Mouse (Mus musculus): ENCODE measurements around the gene Plcl1. TPM values are rescaled to one million over a fixed set of nuclear protein-coding genes. Genes with fewer than 3 reads are reported as not detected.

Plcl1 gene
- total RNA-seq, 2 experiments from 2014 or later = 11.7 to 12.3 TPM

DNA sequence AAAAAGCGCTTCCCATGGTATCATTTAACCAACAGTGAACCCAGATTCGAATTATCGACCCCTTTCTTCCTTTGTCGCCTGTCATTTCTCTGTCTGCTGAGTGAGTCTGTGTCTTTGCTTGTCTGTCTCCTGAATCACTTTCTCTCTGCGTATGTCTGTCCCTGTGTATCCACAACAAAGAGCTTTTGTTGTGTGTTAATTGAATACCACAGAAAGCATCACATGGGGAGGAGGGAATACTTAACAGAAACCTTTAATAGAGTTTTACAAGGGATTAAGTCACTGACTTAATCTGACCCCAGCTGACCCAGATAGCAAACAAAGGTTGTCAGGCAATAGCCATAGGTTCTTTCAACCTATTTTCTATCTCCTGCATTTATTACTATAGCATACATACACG is 295.0 kb downstream of the Plcl1 start:
- DNase-seq (ENCODE audit: low spot score in 2 of 2) = no peak

DNA sequence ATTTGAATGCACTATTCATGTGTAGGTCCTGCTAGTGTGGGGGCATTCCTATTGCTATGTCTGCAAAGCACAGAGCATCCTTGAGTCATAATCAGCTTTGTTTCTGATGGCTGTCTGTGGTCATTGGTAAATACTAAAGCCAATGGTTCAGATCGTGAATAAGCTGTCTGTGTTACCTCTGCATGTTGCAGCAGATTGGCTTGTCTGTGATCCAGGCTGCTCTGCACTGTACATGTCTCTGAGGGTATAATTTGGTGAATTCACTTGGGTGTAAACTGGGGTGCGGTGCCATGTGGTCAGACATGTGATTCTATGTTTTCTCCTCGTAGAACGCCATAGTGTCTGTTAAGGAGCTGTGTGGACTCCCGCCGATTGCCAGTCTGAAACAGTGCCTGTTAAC is 295.9 kb downstream of the Plcl1 start:
- DNase-seq (ENCODE audit: low spot score in 2 of 2) = peak; percentile 13 to 28

DNA sequence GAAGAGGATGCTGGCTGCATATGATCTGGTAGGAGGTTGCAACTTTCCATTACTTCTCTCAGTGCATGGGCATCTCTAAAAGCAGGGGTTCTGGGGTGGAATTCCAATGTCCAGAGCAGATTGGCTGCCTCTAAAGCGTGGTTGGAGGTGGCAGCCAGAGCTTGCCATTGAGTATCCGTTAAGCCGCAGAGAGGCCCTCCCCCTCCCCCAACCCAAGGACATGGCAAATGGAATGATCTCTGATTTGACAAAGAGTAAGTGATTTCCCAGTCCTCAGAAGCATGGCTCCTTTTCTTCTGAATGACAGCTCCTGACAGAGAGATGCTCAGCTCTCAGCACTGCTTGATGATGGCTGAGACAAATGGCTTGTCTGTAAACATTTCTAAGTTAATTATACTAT is 296.4 kb downstream of the Plcl1 start:
- DNase-seq (ENCODE audit: low spot score in 2 of 2) = no peak

DNA sequence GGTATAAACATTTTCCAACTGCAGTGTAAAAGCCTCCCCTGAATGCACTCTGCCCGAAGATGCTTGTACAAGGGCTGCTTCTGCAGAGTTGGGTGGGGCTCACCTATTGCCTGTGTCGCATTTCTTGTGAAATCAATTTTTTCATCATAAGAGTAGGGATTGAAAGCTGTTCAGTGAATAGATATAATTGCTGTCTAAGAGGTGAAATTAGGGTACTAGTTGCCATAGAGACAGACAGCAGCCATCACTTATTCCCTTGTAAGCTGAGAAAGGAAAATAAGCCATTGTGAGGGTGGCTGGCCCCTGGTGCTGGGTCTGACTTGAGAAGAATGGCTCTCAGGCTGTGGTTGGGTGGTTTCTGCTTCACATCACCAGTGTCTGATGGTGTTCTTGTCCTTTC is 299.0 kb downstream of the Plcl1 start:
- no peak for DNase-seq (ENCODE audit: low spot score in 2 of 2)

DNA sequence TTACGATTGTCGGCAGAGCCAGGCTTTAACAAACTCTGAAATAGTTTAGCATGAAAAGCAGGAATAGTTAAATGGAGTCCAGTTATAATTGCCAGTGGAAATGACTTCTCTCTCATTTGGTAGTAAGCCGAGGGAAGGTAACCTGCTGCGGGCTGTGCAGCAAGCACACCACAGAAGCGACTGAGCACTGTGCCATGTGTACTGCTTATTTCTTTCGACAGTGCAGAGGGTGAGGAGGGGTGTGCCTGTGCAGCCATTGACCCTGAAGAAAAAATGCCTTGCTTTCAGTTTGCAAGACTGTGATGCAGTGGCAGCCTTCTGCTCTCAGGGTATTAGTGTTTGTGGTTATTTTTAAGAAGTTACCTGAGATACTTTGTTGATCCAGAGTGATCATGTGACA is 299.5 kb downstream of the Plcl1 start:
- DNase-seq (ENCODE audit: low spot score in 2 of 2) = no peak

DNA sequence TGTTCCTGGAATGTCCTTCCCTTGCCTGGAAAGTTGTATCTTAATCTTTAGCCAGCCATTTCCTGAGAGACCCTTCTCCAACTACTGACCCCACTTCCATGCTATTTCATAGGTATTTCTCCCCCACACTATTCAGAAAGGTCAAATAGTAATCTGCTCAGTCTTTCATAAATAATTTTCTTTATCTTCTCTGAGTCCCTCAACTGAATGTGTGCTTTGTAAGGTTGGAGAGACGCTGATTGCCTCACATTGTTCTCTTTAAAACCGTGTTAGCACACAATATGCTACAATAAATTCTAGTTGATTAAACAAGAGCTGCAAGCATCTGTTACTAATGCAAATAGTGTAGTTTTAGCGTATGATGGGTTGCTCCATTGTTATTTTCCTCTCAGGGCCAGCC is 300.0 kb downstream of the Plcl1 start:
- no peak for DNase-seq (ENCODE audit: low spot score in 2 of 2)

DNA sequence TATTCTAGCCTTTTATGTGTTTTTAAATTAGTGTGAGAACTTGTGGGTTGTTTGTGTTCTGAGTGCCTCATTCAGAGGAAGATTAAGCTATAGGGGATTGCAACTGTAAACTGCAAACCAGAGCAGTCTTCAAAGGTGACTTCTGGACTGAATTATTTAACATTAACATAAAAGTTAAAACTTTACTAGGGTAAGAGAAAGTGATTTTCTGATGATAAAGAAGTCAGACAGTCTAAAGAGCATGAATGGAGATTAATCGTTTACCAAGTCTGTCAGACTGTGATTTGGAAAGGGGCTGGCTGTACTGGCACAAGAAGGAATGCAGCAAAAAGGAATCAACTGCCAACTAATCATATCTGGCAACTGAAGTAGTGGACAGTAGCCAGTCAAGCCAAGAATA is 301.2 kb downstream of the Plcl1 start:
- DNase-seq (ENCODE audit: low spot score in 2 of 2) = no peak

DNA sequence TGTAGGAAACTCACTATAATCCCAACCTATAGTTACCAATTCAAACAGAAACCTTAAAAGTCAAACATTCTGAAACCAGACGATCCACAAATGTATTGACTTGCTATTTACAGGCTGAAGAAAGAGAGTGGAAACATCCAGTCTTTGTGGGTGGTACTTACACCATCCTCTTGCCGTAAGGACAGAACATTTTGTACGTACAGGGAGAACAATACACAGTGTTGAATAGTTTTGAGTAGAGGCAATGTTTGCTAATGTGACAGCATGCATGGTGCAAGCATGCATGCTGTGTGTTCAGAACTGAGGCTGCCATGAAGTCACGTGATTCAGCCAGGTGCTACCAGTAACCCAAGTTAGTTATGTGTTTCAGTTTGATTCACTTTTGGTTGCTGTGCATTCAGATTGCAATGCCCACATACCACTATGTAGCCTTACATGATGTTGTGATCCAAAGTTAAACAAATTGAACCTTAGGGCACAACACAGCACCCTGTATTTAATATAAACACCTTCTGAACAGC is 311.6 kb downstream of the Plcl1 start:
- no peak for DNase-seq (ENCODE audit: low spot score in 2 of 2)

DNA sequence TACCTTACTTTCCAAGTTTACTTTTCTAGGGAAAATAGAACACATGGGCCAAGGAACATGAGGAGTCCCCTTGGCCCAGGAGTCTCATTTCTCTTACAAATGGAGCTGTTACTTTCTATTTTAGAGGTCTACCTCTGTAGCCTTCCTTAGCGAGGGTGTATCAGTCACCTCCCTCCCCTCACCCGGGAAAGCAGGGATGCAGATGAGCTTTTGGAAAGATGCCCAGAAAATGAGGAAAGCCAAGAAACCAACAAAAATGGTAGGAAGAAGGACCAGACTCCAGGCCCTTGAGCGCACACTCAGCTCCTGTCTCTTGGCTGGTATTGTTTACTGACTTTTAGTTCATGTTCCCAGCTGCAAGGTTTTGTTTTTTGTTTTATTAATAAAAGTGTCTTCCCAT is 319.7 kb downstream of the Plcl1 start:
- DNase-seq (ENCODE audit: low spot score in 2 of 2) = no peak

DNA sequence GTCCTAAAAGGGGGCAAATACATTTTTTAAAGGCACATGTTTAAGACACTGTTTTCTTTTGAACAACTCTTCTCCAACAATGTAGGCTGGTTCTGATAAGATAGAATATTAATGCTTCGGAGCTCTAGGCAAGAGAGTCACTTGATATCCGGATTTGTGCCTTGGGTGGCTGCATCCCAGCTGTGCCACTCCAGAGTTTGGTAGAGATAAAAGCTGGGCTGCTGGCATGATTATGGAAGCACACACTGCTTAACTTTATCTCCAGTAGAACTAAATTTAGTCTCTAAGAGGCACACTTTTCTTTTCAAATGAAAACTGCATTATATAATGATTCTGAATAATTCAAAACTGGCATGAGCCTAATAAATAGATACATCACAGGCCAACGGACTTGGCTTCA is 323.6 kb downstream of the Plcl1 start:
- no peak for DNase-seq (ENCODE audit: low spot score in 2 of 2)

DNA sequence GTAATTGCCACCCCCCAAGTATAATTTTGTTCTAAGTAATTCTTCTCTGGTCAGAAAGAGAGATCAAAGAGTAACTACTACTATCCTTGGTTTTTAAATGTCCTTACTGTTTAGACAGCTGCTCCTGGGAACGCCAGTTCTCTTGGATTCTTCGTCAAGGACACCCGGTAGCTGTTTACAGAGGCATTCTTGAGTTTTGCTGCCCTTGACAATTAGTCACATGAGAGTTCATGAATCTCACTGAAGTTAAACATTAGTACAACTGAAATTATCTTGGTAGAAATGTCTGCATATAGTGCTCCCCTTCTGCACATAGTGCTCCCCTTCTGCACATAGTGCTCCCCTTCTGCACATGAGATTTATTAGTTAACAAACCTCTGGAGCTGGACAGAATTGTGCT is 327.2 kb downstream of the Plcl1 start:
- no peak for DNase-seq (ENCODE audit: low spot score in 2 of 2)

DNA sequence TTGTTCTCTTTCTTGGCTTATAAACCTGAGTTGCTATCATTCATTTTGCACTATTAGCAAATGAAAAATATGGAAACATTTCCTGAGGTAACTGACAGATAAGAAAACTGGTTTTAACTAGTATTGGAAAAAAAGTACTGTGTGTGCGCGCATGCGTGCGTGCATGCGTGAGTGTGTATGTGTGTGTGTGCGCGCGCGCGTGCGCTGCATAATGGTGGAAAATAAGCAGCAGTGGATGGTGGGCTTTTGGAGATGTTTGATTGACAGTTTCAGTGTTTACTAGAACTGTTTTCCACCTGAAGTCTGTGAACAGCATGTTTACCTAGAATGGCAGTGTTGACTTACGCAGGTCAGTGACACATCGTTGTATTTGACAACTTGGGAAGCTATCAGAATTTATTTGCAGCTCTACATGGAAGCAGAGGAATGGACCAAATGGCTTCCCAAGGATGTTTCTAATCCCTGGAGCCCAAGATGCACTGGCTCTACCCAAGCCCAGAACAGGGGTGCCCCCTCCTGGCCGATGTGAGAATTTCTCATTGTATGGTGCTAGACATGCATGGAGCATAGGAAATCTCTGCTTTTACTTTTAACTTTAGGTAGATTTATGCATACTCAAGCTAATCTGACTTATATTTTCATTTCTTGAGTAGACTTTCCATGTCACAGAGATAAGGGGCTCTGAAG is 330.5 kb downstream of the Plcl1 start:
- DNase-seq (ENCODE audit: low spot score in 2 of 2) = peak; percentile 90 to 92

DNA sequence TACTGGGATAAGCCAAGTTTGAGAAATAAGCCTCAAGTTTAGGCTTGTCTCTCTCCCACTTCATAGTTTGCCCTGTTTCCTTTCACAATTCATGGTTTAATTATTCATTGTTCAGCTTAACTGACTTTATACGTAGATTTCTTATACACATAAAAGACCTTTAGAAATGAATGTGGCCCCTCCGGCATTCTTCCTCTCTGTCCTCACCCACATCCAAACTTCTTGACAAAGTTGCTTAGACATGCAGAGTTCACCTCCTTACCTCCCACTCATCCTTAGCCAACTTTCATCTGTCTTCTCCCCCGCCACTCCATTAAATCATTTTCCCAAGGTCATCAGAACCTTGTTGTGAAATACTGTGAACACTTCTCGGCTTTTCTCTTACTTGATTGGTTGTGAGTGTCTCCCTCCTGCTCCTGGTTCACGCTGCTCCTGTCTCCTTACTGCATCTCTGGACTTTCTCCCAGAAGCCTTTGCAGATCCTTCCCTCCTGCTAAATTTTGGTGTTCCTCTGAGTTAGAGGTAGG is 331.1 kb downstream of the Plcl1 start:
- no peak for DNase-seq (ENCODE audit: low spot score in 2 of 2)

DNA sequence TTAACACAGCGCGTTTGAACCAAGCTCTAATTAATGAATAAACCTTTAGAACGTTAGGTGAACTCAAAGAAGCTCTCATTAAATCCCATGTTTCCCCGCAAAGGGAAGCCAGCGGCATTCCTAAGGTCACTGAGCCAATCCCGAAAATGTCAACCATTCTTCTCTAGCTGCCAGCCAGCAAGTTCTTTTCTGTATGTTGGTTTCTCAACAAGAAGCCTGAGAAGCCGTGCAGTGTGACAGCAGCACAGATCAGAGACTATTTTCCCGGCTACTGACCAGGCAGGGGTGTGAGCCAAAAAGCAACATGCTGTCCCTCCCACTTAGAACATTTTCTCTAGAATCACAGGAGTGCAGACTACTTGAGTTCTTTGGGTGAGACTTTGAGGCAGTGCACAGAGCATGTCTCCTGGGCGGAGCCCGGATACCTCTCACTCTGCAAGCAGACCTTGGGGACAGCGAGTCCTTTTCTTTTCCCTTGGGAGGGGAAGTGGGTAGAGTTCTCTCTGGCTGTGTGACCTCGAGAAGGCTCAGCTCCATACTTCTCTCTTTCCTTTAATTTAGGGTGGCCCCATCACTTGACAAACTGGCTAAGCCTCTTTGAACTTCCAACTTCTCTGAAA is 333.1 kb downstream of the Plcl1 start:
- DNase-seq (ENCODE audit: low spot score in 2 of 2) = no peak

DNA sequence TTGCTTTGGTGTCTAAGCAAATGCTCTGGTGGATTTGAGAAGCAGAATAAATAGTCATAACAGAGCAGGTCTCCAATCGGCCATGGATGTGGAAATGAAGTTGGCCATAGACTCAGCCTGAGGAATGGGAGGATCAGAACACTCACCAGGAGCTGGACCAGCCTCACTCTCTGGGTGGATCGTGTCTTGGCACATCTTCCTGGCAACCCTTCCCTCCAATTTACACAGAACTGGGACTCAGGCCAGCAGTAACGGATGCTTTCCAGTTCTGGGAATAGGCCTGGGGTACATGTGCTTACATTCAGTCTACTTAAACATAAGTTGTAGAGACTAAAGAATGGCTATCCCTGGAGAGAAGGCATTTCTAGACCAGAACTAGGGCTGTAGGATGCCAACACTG is 336.2 kb downstream of the Plcl1 start:
- peak; percentile 19 to 41 for DNase-seq (ENCODE audit: low spot score in 2 of 2)

DNA sequence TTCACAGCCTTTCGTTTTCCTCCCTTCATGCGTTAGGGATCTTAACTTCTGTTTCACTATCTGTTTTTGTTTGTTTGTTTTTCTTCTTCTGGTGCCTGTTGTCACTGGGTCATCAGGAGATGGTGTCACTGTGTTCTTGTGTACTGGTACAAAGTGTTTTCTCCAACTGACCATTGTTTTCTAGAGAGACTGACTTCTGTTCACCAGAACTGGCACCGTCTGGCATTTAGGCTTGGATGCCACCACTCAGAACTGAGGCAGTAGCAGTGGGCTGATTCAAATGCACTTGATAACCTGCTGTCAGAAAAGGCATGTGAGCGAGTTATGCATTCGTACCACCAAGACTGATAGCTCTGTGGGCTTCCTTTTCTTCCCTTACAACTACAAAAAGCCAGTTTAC is 342.8 kb downstream of the Plcl1 start:
- DNase-seq (ENCODE audit: low spot score in 2 of 2) = no peak

DNA sequence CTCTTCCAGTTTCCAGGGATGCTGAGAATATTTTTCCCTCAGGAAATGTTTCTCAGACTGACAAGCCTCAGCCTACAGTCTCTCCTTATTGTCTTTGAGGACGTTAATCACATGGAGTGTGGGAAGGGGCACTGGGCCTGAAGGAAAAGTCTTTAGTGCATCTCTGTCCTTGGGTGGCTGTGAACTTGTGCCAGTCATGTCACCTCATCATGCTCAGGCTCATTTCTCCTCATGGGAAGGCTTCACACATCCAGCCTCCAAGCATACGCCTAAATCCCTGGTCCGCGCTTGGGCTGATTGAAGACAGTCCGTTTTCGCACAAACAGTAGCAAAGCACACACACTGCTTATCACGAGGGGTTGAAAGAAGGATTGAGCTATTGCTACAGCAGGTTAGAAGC is 344.0 kb downstream of the Plcl1 start:
- DNase-seq (ENCODE audit: low spot score in 2 of 2) = no peak

DNA sequence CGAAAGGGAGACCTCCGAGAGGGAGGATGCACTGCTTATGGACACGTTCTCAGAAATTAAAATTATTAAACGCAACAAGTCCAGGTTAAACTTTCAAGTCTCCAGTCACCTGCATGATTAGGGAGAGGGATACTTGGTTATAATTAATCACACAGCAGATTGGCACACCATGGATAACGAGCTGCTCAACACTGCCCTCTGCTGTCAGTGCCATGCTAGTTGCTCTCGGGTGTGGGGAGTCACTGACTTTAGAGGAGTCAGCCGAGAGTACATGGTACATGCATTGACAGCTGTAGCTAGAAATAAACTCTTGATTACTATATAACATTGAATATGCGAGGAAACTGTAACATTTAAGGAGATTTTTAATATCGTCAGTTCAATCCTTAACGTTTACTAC is 350.0 kb downstream of the Plcl1 start:
- DNase-seq (ENCODE audit: low spot score in 2 of 2) = peak; percentile 66 to 69

DNA sequence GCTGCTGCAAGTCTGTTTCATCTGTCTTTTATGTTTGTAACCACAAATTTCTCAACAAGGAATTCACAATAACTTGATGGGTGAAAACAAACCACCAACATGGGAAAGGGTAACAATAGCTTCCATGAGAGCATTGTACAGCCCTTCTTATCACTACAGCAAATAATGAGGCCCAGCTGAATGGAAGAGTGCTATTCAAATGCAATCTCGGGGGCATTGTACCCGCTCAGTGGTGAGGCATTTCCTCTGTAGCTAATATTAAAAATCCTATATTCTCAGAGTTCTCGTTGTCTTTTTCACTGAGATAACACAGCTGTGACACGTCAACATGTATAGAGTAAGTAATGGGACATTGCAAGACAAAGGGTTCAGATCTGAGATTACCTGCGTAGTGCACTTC is 356.6 kb downstream of the Plcl1 start:
- DNase-seq (ENCODE audit: low spot score in 2 of 2) = no peak

DNA sequence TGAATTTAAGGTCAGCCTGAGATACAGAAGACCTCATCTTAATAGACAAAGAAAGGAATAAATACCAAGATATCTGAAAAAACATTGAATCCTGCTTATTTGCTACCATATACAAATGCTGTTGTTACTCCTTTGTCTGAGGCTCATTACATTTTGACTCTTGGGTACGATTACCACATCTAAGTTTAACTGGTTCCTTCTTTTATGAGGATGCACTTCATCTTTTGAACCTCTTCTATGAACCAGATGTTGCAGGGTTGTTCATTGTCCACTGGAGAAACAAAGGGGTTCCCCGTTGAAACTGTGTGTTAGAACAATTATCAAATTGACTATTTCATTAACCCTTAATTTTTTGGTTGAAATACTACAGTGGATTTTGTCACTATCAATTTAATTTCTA is 357.4 kb downstream of the Plcl1 start:
- DNase-seq (ENCODE audit: low spot score in 2 of 2) = no peak

DNA sequence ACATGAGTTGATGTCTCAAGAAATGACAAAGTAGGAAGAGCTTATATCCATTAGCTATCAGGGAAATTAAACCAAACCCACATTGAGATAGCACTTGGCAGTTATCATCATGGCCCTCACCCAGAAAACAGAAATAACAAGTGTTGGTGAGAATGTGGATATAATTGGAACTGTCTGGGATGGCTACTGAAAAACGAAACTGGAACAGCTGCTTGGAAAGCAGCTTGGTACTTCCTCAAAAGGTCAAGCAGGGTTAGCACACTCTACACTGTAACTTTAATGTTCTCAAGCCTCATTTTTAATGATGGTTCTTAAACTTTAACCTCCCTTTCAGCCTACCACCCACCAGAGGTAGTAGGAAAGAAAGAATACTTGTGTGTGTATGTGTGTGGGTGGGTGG is 361.0 kb downstream of the Plcl1 start:
- no peak for DNase-seq (ENCODE audit: low spot score in 2 of 2)

DNA sequence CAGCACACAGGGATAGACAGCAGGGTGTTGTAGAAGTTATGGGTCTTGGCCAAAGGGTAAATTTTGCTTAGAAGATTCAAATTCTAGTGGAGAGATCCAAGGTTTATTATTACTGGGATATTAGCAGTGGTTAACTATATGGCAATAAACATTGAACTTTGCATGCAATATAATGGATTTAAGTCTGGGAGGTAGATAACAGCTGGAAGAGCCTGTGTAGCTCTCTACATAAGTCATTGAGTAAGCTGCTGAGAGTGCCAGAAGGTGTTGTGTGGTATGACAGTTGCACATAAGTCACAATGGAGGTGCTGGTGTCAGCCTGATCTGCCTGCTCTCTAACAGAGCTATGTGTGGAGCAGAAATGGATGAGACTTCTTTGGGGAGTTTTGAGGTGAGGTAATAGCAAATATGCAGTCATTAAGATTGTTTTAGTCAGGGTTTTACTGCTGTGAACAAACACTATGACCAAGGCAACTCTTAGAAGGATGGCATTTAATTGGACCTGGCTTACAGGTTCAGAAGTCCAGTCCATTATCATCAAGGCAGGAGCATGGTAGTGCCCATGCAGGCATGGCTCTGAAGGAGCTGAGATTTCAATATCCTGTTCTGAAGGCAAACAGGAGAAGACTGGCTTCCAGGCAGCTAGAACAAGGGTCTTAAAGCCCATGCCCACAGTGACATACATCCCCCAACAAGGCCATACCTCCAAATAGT is 364.5 kb downstream of the Plcl1 start:
- no peak for DNase-seq (ENCODE audit: low spot score in 2 of 2)
